Mouse (Mus musculus): ENCODE results near the gene Numbl. TPM values are rescaled to one million over a fixed set of nuclear protein-coding genes. Genes with fewer than 3 reads are reported as not detected.

The Numbl gene
- polyA plus RNA-seq, 1 experiment, result 6.0 TPM

DNA sequence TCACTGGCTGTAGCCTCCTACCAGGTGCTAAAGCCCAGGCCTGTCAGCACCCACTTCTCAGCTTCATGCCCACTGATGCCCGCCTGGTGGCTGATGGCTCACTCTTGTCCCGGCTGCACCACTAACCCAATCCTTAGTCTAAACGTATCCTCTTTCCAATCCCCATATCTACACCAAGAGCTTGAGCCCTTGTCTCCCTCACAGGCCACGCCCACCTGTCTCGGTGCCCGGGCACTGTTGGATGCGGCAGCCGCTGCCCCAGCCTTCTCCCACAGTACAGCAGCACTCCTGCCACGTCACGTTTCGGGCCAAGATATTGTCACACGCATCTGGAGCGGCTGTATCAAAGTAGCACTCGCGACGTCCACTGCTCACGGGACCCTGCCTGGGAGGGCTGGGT, 52.1 kb downstream of the Numbl start:
- no peaks in the 10 kb centered on the region for H3K36me3 ChIP-seq (ENCODE audit: control insufficient read depth, insufficient read depth, low read length)
- peak; percentile 38 for DNase-seq
- peaks cover 4% of the 10 kb centered on the region; the same call in 1 of the 2 replicates for H3K4me1 ChIP-seq (ENCODE audit: control insufficient read depth, insufficient read depth, low read length)
- no peaks in the 10 kb centered on the region for H3K27me3 ChIP-seq (replicated peaks; ENCODE audit: control insufficient read depth, insufficient read depth, low read length)
- no peak overlapping the region for H3K4me3 ChIP-seq (ENCODE audit: insufficient read depth, low read depth, low read length)
- TF ChIP-seq CTCF (conservative IDR thresholded peaks at IDR 0.05; ENCODE audit: insufficient read depth, insufficient read length, low read depth, low read length) (no peak), POLR2A (IDR thresholded peaks at IDR 0.05; ENCODE audit: low read depth, low read length) (no peak)
- no peak overlapping the region for H3K27ac ChIP-seq (ENCODE audit: insufficient read depth, low read depth, low read length)
- WGBS, result 18% methylated on average over 17 of the region's 17 CpGs

- no peaks in the 10 kb centered on the region for H3K27me3 ChIP-seq (replicated peaks; ENCODE audit: control insufficient read depth, insufficient read depth, low read length)
- H3K4me3 ChIP-seq (ENCODE audit: insufficient read depth, low read depth, low read length), result no peak overlapping the region
- DNase-seq, result no peak
- no peak for TF ChIP-seq CTCF (conservative IDR thresholded peaks at IDR 0.05; ENCODE audit: insufficient read depth, insufficient read length, low read depth, low read length)
- TF ChIP-seq POLR2A (IDR thresholded peaks at IDR 0.05; ENCODE audit: low read depth, low read length), result no peak
- 65% methylated on average over 8 of the region's 8 CpGs for WGBS
- H3K4me1 ChIP-seq (ENCODE audit: control insufficient read depth, insufficient read depth, low read length), result peaks cover 4% of the 10 kb centered on the region; the same call in 1 of the 2 replicates
- no peaks in the 10 kb centered on the region for H3K36me3 ChIP-seq (ENCODE audit: control insufficient read depth, insufficient read depth, low read length)
- H3K27ac ChIP-seq (ENCODE audit: insufficient read depth, low read depth, low read length), result no peak overlapping the region
Observed at GRCm38 (mm10) chr7:27310996-27311535, 52.8 kb downstream of the Numbl start.

DNA sequence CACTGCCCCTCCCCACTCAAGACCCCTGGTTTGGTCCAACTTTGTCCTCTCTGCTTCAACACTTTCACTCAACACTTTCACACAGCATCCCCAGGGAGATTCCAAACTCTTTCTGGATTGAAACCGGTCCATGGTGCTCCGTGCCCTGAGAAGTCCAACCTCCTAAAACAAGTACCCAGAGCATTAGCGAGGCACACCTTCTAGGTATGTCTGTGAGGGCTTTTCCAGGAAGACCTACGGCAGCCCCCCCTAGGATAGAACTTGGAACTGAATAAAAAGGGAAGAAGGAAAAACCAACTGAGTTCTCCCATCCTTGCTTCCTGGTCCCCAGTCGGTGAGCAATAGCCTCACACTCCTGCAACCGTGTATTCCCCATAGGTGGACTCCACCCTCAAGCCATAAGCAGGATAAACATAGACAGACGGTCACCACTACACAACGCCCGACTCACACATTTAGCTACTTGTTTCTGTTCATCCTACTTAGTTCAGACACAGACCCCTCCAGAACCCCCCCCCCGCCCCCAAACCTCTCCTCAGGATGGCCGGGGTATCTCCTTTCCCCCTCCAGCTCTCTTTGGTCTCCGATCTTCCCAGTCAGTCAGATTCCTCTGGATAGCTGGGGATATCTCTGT, 53.5 kb downstream of the Numbl start:
- no peak for TF ChIP-seq CTCF (conservative IDR thresholded peaks at IDR 0.05; ENCODE audit: insufficient read depth, insufficient read length, low read depth, low read length)
- TF ChIP-seq POLR2A (IDR thresholded peaks at IDR 0.05; ENCODE audit: low read depth, low read length), result no peak

GRCm38 (mm10) chr7:27314393-27314792, 56.2 kb downstream of the Numbl start:
- TF ChIP-seq CTCF (conservative IDR thresholded peaks at IDR 0.05; ENCODE audit: insufficient read depth, insufficient read length, low read depth, low read length), result no peak
- TF ChIP-seq POLR2A (IDR thresholded peaks at IDR 0.05; ENCODE audit: low read depth, low read length), result no peak

More for the DNA sequence above, 53.5 kb downstream of the Numbl start:
- WGBS, result 93% methylated on average over 12 of the region's 12 CpGs
- Histone ChIP-seq H3K36me3 (ENCODE audit: control insufficient read depth, insufficient read depth, low read length) (no peaks in the 10 kb centered on the region), H3K4me1 (ENCODE audit: control insufficient read depth, insufficient read depth, low read length) (peaks cover 4% of the 10 kb centered on the region; the same call in 1 of the 2 replicates), H3K27me3 (replicated peaks; ENCODE audit: control insufficient read depth, insufficient read depth, low read length) (no peaks in the 10 kb centered on the region), H3K27ac (ENCODE audit: insufficient read depth, low read depth, low read length) (no peak overlapping the region), H3K4me3 (ENCODE audit: insufficient read depth, low read depth, low read length) (no peak overlapping the region)
- DNase-seq, result no peak

GRCm38 (mm10) chr7:27315958-27316357, 57.7 kb downstream of the Numbl start:
- H3K27ac ChIP-seq (ENCODE audit: insufficient read depth, low read depth, low read length), result no peak overlapping the region
- no peaks in the 10 kb centered on the region for H3K36me3 ChIP-seq (ENCODE audit: control insufficient read depth, insufficient read depth, low read length)
- no peak for TF ChIP-seq POLR2A (IDR thresholded peaks at IDR 0.05; ENCODE audit: low read depth, low read length)
- no peak for TF ChIP-seq CTCF (conservative IDR thresholded peaks at IDR 0.05; ENCODE audit: insufficient read depth, insufficient read length, low read depth, low read length)
- peak; percentile 67 for DNase-seq
- no peak overlapping the region for H3K4me3 ChIP-seq (ENCODE audit: insufficient read depth, low read depth, low read length)
- no peaks in the 10 kb centered on the region for H3K27me3 ChIP-seq (replicated peaks; ENCODE audit: control insufficient read depth, insufficient read depth, low read length)
- no peaks in the 10 kb centered on the region for H3K4me1 ChIP-seq (ENCODE audit: control insufficient read depth, insufficient read depth, low read length)
- 31% methylated on average over 7 of the region's 7 CpGs for WGBS

More at GRCm38 (mm10) chr7:27314393-27314792, 56.2 kb downstream of the Numbl start:
- no peak overlapping the region for H3K4me3 ChIP-seq (ENCODE audit: insufficient read depth, low read depth, low read length)
- no peak for DNase-seq
- no peaks in the 10 kb centered on the region for H3K27me3 ChIP-seq (replicated peaks; ENCODE audit: control insufficient read depth, insufficient read depth, low read length)
- no peaks in the 10 kb centered on the region for H3K36me3 ChIP-seq (ENCODE audit: control insufficient read depth, insufficient read depth, low read length)
- H3K27ac ChIP-seq (ENCODE audit: insufficient read depth, low read depth, low read length), result no peak overlapping the region
- 92% methylated on average over 3 of the region's 3 CpGs for WGBS
- H3K4me1 ChIP-seq (ENCODE audit: control insufficient read depth, insufficient read depth, low read length), result peaks cover 4% of the 10 kb centered on the region; the same call in 1 of the 2 replicates

GRCm38 (mm10) chr7:27319411-27319810, 61.2 kb downstream of the Numbl start:
- Histone ChIP-seq H3K4me3 (ENCODE audit: insufficient read depth, low read depth, low read length) (no peak overlapping the region), H3K36me3 (ENCODE audit: control insufficient read depth, insufficient read depth, low read length) (no peaks in the 10 kb centered on the region), H3K4me1 (ENCODE audit: control insufficient read depth, insufficient read depth, low read length) (no peaks in the 10 kb centered on the region), H3K27ac (ENCODE audit: insufficient read depth, low read depth, low read length) (no peak overlapping the region), H3K27me3 (replicated peaks; ENCODE audit: control insufficient read depth, insufficient read depth, low read length) (no peaks in the 10 kb centered on the region)
- DNase-seq, result no peak
- 91% methylated on average over 22 of the region's 22 CpGs for WGBS
- TF ChIP-seq CTCF (conservative IDR thresholded peaks at IDR 0.05; ENCODE audit: insufficient read depth, insufficient read length, low read depth, low read length) (no peak), POLR2A (IDR thresholded peaks at IDR 0.05; ENCODE audit: low read depth, low read length) (no peak)

GRCm38 (mm10) chr7:27322291-27322690, 64.1 kb downstream of the Numbl start:
- Histone ChIP-seq H3K4me3 (ENCODE audit: insufficient read depth, low read depth, low read length) (no peak overlapping the region), H3K4me1 (ENCODE audit: control insufficient read depth, insufficient read depth, low read length) (no peaks in the 10 kb centered on the region), H3K27me3 (replicated peaks; ENCODE audit: control insufficient read depth, insufficient read depth, low read length) (no peaks in the 10 kb centered on the region), H3K36me3 (ENCODE audit: control insufficient read depth, insufficient read depth, low read length) (no peaks in the 10 kb centered on the region), H3K27ac (ENCODE audit: insufficient read depth, low read depth, low read length) (no peak overlapping the region)
- DNase-seq, result peak; percentile 44
- WGBS, result 43% methylated on average over 13 of the region's 13 CpGs
- TF ChIP-seq POLR2A (IDR thresholded peaks at IDR 0.05; ENCODE audit: low read depth, low read length) (no peak), CTCF (conservative IDR thresholded peaks at IDR 0.05; ENCODE audit: insufficient read depth, insufficient read length, low read depth, low read length) (no peak)
